Mouse (Mus musculus): ENCODE data around the gene Pik3r5. TPM values are rescaled to one million over a fixed set of nuclear protein-coding genes. Genes with fewer than 3 reads are reported as not detected.

Gene Pik3r5
- total RNA-seq, 2 experiments from 2014 or later = 1.6 to 2.3 TPM

GRCm38 (mm10) chr11:68401428-68401827 is 30.5 kb upstream of the Pik3r5 start:
- DNase-seq = no peak

GRCm38 (mm10) chr11:68404185-68404584 is 27.7 kb upstream of the Pik3r5 start:
- DNase-seq = peak; percentile 27

- DNase-seq = no peak
Observed at GRCm38 (mm10) chr11:68405576-68405975, 26.3 kb upstream of the Pik3r5 start.

DNA sequence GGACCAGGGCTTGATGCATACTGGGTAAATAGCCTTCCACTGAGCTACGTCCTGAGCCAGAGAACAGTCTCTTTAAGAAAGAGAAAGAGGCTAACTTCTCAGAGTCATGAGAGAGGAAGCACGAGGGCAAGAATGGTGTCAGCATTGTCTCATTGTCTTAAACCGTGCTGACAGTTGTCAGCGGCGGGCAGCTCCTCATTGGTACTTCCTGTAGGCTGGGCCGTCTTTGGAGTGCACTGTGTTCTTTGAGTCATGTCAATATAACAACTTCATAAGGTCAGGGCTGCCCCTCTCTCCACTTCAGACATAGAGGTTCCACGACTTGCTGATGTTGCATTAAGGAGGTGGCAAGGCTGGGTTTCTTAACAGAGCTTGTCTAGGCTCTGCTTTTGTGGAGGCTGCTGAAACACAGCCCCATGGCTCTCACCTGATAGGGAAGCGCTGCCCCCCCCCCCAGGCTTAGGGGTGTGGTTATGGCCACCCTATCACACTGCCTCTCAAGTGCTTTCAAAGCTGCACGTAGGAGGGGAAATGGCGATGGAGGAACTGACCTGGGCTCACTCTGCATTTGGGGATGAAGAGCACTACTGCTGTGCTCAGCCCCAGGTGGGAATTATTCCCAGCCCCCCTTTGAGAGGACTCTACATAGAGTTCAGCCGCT is 24.5 kb upstream of the Pik3r5 start:
- DNase-seq = no peak

DNA sequence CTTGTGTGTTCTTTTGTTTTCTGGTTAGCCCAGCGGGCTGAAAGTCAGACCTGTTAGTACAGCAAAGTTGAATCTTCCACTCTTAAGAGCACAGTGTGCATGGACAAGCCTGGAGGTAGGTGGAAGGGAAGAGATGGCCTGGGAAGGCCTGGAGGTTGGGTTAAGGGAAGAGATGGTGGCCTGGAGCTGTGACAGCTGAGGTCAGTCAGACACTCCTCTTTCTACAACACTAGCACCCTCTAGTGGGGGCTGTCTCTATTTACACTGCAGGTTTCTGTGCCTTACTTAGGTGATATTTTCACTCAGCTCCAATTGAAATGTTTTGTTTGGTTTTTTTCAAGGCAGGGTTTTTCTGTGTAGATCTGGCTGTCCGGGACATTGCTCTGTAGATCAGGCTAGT is 23.8 kb upstream of the Pik3r5 start:
- DNase-seq = peak; percentile 85

GRCm38 (mm10) chr11:68417001-68417400 is 14.9 kb upstream of the Pik3r5 start:
- no peak for DNase-seq

DNA sequence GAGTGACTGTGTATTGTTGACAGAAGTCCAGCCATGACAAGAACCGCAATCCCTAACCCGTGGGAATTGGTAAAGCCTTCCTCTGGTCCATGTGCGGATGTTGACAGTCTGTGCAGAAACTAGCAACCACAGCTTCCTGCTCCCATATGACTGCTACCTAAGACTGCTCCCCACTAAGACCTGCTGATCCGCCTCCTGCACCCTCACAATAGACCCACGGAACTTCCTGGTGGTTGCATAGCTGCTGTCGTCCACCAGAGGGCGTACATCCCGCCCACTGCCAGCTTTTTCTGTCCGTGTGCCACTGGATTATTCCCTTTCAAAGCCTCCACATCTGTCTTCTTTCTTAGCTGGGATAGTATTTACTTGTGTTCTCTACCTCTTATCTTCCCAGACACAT is 14.1 kb upstream of the Pik3r5 start:
- DNase-seq = peak; percentile 45

DNA sequence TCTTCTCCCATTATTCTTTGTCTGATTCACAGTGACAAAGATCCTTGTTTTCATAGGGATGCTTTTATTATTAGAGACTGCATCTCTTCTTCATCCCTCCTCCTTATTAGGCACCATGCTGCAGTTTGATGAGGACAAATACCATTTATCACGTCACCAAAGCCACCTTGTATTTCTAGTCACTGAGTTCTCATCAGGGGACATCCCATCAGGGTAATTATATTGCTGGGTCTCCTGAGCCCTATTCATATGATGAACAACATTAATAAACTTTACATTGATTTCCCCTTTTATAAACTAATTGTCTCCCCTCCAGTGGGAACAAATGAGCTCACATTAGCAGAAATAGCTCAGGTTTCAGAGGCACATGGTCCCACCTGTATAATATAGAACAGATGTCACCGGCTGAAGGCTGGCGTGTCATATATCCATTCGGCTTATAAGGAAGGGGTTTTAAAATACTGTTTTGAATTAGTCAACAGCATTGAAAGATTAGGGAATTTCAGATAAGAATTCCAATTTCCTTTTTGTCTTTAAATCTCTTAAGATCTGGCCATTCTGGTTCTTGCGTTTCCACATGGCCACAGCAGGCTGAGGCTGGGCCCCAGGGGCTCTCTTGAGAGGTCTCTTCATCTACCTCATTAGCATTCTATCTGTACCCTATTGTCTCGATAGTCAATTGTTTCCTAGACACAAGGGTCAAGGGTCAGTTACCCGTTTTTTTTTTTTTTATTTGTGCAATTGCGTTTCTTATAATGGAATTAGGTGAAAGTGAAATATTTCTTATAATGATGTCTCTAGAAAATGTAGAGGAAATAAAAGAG is 6.2 kb upstream of the Pik3r5 start:
- DNase-seq = no peak

DNA sequence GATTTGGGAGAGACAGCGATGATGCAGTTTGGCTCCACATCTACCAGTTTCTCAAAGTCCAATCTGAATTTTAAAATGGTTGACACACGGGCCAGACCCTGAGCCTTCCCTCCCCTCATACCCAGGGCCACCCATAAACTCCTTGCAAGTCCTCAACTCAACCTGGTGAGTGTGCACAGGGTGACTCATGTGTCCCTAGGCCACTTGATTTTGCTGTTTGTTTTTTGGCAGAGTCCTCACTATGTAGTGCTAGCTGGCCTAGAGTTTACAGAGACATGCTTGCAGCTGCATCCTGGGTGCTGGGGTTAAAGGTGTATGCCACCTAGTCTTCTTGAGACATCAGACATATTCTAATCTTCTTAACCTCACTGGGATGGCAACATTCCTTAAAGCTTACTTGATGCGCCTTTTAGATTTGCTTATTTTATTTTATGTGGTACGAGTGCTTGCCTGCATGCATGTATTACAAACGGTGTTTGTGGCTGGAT is 4.8 kb upstream of the Pik3r5 start:
- no peak for DNase-seq

DNA sequence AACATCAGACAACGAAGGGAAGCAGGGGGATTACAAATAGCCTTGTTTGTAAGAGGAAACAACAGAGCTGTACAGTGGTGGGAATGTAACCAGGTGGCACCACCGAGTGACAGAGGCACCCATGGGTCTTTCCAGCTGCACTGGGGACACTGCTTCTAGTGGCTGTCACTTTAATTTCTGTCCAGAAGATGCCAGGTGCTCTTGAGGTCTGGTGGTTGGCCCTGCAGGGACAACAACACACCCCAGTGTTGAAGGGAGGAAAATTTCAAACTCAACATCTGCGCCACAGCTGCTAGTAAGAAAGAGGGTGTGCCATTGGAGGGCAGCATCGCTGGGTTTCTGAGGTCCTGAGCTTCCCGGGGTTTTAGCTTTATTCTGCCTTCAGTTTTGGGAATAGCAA is 1.3 kb upstream of the Pik3r5 start:
- DNase-seq = no peak

GRCm38 (mm10) chr11:68432361-68433021 is 570 bp downstream of the Pik3r5 start:
- DNase-seq = no peak

- no peak for DNase-seq
Observed at GRCm38 (mm10) chr11:68433534-68433933, 1.6 kb downstream of the Pik3r5 start.

GRCm38 (mm10) chr11:68434697-68435096 is 2.8 kb downstream of the Pik3r5 start:
- no peak for DNase-seq

DNA sequence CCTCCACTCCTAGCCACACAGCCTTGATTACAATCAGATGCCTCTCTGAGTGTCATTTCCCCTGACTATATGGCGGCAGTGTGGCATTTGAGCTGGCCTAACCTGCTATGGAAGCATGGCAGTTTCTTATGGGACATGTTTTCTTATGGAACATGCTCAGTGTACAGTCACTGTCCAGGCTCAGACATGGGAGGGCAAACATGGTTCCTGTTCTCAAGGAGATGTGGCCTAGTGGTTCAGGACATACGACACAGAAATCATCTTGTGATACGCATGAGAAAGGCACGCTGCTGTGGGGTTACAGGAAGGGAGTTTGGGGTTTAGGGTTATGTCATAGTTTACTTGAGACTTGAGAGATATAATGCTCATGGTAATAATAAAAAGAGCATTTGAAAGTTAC is 3.7 kb downstream of the Pik3r5 start:
- DNase-seq = no peak

GRCm38 (mm10) chr11:68436376-68436775 is 4.5 kb downstream of the Pik3r5 start:
- DNase-seq = no peak

- DNase-seq = no peak
Observed at GRCm38 (mm10) chr11:68440100-68440499, 8.2 kb downstream of the Pik3r5 start.

DNA sequence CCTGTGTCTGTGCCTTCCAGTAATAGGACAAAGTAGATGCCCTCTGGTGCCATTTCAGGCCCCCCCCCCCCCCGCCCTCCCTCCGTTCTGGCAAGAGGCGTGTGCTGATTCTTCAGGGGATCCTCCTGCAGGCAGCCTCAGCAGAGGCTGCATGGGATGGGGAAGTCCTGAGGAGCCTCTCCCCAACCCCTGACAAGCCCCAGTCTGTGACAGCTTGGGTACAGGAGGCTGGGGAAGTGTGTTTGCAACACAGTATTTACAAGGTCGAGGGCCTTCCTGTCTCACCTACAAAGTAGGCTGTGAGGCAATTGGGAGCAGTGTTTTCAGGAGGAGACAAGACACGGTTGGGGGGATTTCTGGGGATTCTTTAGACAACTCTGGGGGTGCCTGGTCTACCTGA is 9.0 kb downstream of the Pik3r5 start:
- no peak for DNase-seq

DNA sequence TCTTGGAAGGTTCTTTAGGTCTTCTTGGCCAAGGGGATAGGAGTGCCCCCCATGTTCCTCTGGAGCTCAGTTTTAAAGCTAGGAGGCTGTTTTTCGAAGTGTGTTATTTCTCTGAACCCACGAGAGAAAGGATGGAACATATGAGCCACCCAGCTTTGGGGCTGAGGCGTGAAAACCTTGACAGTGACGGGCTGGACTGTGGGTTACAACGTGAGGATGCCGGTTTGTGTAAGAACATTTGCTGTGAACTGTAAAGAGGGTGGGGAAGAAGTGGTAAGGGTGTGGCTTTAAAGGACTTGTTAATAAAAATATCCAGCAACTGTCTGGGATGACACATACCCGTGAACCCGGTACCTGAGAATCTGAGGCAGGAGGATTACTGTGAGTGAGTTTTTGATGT is 10.4 kb downstream of the Pik3r5 start:
- no peak for DNase-seq

GRCm38 (mm10) chr11:68442983-68443638 is 11.2 kb downstream of the Pik3r5 start:
- DNase-seq = peak; percentile 15

DNA sequence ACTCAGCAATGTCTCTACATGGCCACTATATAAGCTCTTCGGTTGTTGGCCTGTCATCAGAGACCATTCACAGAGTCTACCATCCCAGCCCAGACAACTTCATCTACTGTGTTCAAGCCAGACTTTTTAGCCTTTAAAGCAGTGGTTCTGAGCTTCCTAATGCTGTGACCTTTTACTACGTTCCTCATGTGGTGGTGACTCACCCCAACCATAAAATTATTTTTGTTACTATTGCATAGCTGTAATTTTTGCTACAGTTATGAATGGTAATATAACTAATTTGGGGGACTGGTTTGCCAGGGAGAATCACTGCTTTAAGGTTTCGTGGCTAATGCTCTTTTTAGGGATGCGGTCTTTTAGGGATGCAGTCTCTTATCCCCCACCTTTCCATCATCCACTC is 14.0 kb downstream of the Pik3r5 start:
- DNase-seq = no peak

DNA sequence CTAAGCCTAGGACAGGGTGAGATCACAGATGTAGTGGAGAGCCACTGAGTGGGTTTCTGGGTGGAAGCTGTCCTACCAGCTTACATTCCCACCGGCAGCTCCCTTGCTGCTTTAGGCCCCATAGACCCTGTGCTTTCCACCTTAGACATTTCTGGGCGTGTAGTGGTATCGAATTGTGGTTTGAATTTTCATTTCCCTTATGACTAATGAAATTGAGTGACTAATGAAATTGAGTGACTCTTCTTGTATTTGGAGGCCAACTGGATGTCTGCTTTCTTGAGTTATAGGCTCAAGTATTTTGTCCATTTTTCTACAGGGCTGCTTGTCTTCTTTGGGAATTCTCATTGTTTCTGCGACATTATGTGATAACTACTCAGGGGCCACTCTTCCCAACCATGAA is 14.6 kb downstream of the Pik3r5 start:
- no peak for DNase-seq

- DNase-seq = no peak
Observed at GRCm38 (mm10) chr11:68447242-68447641, 15.3 kb downstream of the Pik3r5 start.

DNA sequence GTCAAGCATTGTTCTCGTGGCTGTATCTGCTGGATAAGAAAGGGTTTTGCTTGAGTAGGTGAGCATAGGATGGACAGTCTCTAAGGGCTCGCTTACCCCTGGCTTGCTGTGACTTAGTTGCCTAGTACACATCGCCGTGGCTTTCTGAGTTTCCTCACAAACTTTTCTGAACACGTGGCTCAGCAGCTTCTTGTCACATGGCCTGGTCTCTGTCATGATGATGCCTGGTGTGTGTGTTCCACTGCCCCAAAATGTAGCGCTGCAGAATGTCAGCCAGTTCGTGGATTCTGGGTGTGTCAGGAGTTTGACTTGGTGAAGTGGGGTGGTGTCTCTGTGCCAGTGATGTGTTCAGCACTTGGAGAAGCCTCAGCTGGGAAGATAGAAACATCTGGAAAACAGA is 16.4 kb downstream of the Pik3r5 start:
- DNase-seq = no peak

Measured in adrenal gland, postnatal 10 days (tissue).